Mouse (Mus musculus) thymus, postnatal 14 days (tissue): Measurements from ENCODE around the gene Cab39.
A peak's percentile ranks its signal among the peaks of the same experiment; 100 is the strongest.

Experiments used
- DNase-seq: peaks from one replicate; pipeline ENCODE4 v3.0.0; 2021

Gene Cab39

DNA sequence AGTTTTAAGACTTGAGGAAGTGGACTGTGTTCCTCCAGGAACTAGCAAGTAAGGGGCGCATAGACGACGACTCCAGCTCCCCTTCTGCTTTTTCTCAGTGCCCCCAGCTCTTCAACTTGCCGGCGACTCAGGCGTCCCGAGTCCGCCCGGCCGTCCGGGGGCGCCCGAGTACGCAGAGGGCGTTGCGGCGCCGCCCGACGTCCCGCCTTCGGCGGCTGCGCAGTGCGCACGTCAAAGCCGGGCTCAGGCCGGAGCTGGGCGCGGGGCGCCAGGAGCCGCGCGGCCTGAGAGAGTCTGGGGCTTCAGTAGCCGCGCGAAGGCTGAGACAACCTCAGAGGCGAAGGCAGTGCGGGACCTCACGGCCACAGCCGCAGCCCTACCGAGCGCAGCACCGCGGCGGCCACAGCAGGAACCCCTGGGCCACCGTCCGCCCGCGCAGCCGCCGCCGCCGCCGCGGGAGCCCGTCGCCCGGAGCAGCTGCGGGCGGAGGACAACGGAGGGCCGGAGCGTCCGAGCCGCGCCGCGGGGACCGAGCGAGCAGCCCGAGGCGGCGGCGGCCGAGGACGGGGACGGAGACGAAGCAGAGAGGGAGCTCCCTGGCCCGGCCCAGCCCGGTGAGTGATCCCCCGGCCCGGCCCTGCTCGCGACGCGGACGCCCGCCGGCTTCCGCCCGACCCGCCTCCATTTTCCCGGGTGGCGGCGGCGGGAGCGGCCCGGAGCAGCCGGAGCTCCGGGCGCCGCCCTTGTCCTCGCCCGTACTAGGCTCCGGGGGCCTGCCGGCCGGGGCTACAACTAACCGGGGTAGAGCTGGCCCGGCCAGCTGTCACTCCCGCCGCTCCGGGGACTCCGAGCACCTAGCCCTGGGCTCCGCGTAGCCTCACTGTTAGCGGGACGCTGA lies at the start of gene Cab39:
Gene Cab39, plus strand, starts transcription at position 234 of the 898 bp plus-strand sequence.
- peak; percentile 93 for DNase-seq

DNA sequence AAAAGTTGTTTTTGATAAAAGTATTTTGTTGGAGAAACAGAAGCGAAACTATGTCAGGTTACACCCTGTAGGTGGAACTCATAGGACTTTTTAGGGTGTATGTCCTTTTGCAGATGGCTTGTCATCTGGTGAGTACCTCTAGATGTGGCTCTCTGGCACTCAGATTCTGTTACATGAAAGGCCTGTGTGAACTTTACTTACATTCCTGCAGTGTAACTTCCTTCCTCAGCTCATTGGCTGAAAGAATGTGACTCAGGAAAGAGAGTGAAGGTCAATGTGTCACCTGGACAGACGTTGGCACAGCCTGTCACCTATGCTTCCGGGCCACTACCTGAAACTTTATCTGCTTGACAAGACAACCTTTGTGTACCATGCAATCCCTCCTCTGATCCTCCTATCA lies 48.7 kb upstream of the Cab39 start:
- no peak for DNase-seq

GRCm38 (mm10) chr1:85746511-85746910 lies 46.7 kb upstream of the Cab39 start:
- DNase-seq = no peak

- DNase-seq = no peak
Measured at GRCm38 (mm10) chr1:85749829-85750228, 43.4 kb upstream of the Cab39 start.

DNA sequence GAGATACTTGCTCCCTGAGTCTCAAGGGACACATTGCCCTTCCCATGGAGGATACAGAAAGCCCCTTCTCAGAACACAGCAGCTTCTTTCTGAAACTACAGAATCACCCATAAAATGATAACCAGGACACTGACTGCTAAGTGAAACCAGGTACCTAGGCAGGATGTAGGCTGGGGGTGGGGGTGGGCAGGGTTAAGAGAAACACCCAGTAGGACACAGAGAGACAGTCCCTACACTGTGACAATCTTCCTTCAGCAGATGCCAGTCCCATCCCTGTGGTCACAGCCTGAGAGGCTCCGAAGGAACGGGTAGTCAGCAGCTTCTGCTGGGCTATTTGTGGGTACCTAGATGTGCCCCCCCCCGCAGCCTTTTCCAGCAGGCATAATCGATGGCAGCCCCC lies 42.6 kb upstream of the Cab39 start:
- no peak for DNase-seq

DNA sequence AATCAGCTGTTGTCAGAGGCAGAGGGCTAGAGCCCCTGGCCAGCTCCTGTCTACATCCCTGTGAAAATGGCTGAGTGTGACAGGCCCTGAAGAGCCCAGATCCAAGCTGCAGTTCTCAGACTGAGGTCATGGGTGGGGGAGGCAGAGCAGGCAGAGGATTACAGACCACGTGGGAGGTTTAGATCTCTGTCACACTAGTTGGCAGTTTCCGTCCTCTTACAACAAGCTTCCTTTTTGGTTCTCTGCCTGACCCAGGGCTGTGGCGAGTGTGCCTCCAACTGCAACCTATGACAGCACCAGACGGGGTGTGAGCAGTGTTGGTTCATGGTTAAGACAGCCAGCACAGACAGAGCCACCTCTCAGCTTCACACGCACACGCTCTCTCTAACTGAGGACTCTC lies 41.7 kb upstream of the Cab39 start:
- DNase-seq = peak; percentile 75

DNA sequence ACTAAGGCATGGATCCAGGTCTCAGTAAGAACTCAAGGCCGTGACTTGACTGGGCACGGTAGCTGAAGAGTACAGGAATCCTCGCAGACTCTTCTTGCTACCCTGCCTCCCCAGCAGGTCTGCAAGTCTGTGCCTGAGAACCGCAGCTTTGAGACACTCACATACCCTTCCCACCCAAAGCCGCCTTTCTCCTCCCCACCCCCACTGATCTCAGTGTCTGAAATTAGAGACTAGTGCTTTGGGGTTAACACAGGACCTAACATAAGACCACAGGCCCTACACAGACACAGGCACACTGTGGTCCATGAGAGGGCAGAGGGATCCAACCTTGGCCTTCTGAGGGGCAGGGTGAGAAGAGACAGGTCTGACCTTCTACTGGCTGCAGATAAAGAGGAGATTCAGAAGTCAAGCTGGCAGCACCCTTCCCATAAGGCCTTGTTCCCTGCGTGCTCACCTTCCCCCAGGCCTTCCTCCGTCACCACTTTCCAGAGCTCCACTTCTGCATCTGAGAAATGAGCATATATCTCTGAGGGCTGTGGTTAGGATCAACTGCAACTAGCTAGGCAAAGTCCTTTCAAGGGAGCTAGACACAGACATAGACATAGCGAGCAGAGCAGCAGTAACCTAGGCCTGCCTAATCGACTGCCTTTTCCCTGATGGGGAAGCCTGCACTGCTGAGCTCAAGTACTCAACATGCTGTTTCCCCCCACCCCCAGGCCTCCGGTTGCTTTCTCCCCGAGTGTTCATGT lies 41.1 kb upstream of the Cab39 start:
- DNase-seq = peak; percentile 58

DNA sequence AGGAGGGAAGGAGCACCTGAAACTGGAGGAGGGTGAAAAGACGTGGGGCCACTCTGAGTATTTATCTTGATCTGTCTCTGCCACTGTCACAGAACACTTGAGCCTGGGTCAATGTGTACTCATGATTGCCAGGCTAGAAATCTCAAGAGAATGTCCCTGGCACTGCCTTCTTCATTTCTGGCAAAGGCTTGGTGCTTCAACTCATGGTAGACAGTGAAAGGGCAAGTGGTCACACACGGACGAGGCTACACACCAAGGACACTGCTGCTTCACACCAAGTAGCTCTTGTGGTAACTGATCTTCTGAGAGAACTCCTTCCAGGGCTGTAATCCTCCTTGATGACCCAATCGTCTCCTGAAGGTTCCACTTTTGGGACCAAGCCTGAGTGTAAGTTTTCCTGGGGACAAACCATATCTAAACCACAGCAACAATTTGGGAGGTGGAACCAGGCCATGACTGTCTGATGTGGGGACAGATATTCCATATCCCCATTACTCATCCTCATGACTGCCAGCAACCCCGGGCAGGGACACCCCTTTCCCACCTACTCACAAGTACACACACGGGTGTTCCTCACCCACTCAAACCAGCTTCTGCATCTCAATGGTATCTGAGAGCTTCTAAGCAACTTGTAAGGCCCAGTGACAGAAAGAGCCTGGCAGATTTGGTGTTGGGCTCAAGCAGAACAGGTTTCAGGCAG lies 35.6 kb upstream of the Cab39 start:
- DNase-seq = no peak

DNA sequence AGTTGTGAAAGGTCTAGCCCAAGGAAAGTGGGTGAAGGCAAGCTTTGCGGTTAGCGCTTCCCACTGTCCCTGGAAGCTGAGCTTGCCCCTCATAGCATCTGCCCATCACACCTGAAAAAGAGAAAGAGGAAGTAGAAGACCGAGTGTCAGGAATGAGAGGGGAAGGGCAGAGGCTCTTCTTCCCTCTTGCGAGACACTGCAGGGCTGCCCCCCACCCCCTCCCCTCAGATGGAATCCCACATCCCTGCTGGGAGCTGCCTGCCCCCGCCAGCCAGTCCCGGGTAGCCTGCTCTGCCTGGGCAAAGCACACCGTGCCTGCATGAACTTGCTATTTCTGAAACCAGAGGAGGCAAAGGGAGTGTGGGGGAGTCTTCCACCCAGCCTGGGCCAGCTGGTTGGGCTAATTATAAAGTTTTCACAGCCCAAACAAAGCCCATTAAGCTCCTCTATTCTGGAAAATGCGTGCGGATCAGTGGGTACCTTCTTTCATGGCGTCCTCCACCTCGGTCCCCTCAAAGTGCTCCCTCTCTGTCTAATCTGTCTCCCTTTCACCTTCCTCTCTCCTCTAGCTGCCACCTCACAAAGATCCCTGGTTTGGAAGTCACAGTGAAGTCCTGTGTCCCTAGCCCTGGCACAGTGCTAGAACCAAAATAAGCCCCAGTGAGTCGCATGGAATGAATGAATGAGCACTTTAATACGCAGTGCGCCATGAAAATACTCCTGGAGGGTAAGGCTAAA lies 34.8 kb upstream of the Cab39 start:
- DNase-seq = no peak

DNA sequence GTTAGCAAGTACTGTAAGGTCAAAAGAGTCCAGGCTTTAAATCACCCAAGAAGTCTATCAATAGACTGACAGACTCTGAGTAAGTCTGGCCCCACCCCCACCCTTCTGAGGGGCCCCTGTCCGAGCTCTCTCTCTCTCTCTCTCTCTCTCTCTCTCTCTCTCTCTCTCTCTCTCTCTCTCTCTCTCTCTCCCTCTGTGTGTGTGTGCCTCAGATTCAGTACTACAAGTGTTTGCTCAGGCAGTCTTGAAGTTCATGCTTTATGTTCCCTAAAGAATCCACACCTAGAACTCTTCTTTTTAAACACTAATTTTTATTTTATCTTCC lies 34.3 kb upstream of the Cab39 start:
- DNase-seq = no peak

- DNase-seq = no peak
Measured at GRCm38 (mm10) chr1:85761665-85762064, 31.6 kb upstream of the Cab39 start.

DNA sequence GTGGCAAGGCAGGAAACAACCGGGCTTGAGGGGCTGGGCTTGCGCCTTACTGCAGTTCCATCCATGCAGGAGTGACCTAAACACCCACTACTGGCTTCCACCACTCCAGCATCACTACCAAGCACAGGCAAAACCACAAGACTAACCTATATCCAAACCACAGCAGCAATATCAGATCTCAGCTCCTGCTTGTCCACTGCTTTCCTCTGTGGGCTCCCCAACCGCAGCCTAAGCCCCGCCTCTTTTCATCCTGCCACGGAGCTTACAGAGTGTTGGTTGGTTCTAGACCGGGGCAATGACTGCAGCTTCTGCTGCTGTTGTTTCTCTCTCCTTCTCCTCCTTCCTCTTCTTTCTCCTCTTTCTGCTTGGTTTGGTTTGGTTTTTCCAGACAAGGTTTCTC lies 29.9 kb upstream of the Cab39 start:
- peak; percentile 40 for DNase-seq

GRCm38 (mm10) chr1:85764291-85764690 lies 28.9 kb upstream of the Cab39 start:
- no peak for DNase-seq

- no peak for DNase-seq
Measured at GRCm38 (mm10) chr1:85766120-85766519, 27.1 kb upstream of the Cab39 start.

- no peak for DNase-seq
Measured at GRCm38 (mm10) chr1:85767754-85768153, 25.5 kb upstream of the Cab39 start.

- no peak for DNase-seq
Measured at GRCm38 (mm10) chr1:85771976-85772375, 21.3 kb upstream of the Cab39 start.

DNA sequence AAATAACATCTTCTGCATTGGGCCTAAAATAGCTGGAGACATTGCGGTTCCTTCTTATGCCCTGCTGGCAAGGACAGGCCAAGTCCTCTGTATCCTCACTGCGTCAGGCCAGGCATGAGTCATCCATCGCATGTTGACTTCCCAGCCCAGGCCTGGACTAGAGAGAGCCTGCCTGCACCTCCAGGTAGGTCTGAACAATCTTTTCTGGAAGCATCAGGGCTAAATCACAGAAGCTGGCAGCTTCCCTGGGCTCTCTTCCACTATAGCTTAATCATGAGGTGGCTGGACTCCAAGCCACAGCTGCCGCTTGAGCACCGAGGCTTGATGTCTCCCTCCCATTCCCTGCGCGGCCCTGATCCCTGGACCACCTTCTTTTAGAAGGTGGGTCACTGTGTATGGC lies 18.1 kb upstream of the Cab39 start:
- no peak for DNase-seq

GRCm38 (mm10) chr1:85776154-85776553 lies 17.1 kb upstream of the Cab39 start:
- peak; percentile 23 for DNase-seq

GRCm38 (mm10) chr1:85778436-85778835 lies 14.8 kb upstream of the Cab39 start, which contains the start of gene A630001G21Rik:
A630001G21Rik (minus strand) TSS chr1:85778643.
- no peak for DNase-seq

DNA sequence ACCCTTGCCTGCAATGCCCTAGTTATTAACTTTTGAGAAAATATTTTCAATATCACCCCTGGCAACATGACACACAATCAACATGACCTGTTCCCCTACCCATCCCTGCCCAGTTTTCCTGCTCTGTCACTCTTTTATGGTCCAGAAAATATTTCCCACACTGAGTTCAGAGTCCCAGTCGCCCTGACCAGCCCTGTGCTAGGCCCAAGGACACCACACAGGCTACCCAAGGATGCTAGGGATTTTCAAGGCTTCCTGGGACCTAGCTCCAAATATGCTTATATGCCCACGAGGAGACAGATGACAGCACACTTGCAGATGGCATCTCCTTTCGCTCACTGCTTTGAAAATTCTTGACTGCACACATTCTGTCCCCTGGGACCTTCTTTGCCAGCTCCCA lies 14.2 kb upstream of the Cab39 start:
- DNase-seq = no peak

DNA sequence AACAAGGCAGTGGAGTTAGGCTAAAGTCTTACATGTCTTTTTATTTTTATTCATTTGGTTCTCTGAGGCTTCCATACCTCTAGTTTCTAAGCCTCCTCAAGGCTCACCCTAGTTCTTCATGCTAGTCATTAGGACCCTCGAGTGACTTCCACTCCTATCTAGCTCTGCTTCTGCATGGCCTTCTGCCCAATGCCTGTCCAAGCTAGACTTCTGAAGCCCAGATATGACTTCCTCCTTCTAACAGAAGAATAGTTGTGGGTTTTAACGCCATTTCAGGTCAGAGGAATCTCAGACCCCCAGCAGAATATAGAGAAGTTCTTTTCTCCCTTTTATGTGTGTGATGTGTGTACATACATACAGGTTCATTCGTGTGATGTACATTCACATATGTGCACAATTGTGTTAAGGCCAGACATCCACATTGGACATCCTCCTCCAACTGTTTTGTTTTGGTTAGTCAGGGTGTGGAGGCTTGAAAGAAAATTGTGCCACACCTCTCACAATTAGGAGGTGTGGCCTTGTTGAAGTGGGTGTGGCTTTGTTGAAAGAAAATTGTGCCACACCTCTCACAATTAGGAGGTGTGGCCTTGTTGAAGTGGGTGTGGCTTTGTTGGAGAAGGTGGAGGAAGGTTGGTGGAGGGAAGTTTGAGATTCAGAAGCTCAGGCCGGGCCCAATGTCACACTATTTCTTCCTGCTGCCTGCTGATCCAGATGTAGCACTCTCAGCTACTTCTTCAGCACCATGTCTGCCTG lies 13.6 kb upstream of the Cab39 start:
- no peak for DNase-seq

DNA sequence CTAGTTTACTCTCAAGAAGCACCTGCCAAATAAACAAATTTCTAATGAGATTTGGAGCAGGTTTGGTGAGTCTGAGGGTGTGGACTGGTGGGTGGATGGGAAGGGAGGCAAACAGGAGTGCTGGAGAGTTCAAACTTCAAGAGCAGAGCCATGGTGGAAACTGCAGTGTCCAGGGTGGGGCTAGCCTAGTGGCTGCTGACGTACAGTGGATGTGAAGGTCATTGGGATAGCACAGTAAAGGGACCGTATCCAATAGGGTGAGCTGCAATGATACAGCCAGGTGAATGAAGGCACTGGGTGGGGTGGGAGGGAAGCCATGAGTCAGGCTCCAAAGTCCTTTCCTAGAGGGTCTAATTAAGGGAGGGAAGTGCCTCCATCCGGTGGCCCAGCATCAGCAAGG lies 2.7 kb upstream of the Cab39 start:
- no peak for DNase-seq
